Mouse (Mus musculus) urinary bladder, adult 2 months (tissue): Measurements from ENCODE around the gene Gm20388. TPM values are rescaled to one million over a fixed set of nuclear protein-coding genes. Genes with fewer than 3 reads are reported as not detected.

Experiments used
- DNase-seq: peaks from one replicate; pipeline ENCODE4 v3.0.0; 2022; ENCODE audit warnings: low spot score
- polyA plus RNA-seq: library from polyadenylated mRNA; depleted of rRNA; stranded (reverse); fragments of >200 nt; gene quantifications from 2 replicates; pipeline ENCODE4 v1.2.3, GENCODE M21; 2012

Gene Gm20388
- polyA plus RNA-seq, 1 experiment, result 50.2 TPM

DNA sequence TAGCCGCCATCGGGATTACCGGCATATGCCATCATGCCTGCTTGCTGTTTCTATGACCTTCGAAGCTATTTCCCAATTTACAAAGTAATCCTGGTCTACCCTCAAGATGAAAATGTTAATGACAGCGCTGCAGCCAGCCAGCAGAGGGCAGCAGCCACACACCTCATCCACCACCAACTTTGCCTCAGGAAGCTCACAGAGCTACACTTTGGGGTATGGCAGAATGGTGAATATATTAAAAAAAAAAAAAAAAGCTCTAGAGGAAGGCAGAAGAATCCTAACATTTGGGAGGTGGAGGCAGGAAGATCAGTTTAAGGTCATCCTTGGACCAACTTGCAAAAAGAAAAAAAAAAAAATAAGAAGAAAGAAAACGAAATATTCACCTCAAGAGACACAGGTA lies 1939.4 kb downstream of the Gm20388 start:
- peak; percentile 43 for DNase-seq

DNA sequence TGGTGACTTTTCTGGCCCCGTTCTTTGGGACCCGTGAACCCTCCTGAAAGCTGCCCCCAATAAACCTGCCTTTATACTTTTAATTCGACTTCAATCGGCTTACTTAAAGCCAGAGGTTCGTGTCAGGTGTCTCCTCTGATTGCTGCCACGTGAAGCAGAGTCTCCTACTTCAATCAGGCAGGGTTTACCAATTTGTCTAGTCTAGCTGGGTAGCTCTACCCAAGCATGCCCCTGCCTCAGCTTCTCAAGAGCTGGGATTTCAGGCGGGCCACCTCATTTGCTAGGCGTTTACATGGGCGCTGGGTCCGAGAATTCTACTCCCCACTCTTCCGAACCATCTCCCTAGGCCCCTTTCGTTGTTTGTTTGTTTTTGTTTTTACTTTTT lies 1939.8 kb downstream of the Gm20388 start:
- DNase-seq, result no peak

DNA sequence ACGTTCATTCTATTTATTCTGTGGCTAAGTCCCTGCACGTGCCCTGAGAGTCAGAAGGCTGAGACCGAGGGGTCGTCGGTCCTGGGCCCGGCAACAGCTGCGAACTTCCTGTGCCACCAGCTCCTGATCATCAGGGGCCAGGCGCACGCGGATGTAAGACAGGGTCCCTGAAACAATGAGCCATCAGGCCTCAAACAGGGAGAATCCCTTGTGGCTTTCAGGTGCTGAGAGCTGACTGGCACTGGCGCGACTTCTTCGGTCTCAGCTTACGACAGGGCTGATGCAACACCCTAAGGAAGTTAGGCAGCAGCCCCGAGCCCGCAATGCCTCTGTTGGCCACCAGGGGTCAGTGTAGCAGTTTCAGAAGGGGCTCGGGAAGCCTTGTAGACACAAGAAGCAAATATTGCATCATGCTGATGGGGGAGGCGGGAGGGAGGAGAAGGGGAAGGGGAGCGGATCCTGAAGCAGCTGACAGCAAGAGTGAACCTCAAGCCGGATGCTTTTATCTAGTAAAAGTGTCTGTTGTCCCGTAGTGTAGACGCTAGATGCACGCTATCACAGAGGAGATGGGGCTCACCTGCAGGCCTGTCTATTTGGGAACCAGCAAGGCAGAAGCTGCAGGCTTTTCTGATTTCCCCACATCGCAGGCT lies 1940.3 kb downstream of the Gm20388 start:
- peak; percentile 90 for DNase-seq

DNA sequence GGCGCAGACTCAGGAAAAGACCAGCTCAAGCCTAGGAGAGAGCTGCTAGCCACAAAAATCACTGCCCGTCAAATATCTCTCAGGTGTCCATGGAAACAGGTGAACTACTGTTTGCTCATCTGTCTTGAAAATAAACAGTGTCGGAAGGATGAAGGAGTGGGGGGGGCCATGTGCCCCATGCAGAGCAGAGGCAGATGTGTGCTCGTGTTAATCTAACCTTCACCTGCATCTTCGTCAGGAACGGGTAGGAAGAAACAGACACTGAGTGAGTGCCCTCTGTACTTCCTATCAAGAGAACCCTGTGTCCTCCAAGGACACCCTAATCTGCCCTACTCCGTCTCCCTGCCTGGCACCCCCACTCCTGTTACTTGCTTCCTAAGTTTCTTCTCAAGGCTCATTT lies 1941.1 kb downstream of the Gm20388 start:
- no peak for DNase-seq

DNA sequence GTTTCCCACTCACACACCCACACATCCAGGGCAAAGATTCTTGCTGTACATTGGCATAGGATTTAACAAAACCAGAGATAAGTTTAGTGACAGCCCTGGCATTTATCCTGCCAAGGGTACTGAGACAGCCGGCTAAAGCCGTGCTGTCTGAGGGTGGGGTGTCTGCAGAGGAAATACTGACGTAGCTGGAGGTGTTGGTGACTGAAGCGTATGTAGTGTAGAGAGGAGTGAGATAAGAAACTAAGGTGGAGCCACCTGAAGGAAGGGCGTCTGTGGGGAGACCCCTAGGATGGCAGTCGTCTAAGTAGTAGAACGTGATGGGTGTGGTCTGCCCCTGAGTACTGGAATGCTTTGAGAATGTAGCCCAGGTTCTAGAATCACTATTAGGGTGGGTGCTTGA lies 1941.8 kb downstream of the Gm20388 start:
- DNase-seq, result no peak

DNA sequence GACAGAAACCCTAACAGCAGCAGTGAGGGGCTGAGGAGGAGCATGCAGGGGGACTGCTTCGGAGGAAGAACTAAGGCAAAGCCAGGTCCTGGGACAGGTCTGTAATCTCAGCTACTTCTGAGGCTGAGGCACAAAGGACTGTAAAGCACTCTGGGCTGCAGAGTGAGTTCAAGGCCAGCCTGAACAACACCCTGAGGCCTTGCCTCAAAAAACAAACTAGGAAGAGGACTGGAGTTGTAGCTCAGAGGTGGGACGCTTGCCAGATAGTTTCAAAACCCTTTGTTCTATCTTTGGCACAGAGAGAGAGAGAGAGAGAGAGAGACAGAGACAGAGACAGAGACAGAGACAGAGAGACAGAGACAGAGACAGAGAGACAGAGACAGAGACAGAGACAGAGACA lies 1942.9 kb downstream of the Gm20388 start:
- no peak for DNase-seq

DNA sequence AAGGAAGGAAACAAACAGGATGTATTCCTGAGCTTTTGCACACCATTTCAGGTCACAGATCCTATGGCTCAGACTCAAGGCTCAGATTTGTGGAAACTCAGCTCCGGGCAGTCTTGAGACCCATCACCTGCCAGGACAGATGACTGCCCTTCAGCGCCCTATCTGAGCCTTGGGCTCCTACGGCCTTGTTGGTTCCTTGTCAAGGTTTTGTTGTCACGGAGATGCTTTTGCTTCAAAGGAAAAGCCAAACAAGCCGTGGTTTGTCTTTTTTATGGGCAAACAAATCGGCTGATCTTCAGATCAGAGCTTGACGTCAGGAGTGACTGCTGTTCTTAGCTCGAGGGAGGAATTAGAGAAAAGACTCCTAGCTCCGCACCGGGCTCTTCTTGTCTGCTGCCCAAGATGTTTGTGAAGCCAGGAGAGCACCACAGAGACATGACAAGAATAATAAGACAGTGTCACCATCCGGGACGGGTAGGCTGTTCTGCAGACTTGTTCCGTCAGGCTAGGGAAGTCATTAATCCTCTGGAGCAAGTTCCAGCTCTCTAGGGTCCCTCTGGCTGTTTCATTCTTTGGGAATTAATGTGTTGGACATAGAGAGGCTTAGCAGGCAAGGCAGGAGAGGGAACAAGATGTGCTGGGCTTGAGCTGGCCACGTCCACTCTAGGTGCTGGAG lies 1945.6 kb downstream of the Gm20388 start:
- DNase-seq, result no peak

DNA sequence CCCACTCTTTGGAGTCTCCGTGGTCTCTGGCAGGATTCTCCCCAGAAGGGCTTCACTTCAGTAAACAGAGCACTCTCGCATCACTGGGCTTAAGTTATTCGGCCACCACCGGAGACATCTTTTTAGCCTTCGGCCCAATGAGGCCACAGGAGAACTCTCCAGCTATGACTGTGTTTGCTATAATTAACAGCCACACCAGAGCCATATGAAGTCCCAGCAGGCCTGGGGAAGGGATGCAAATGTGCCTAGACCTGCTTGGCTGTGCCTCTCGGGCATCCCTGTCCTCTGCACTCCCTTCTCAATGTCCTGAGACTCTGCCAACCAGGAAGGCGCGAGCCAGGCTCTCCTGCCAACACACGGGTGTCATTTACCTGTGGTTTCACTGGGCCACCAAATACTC lies 1946.7 kb downstream of the Gm20388 start:
- no peak for DNase-seq

DNA sequence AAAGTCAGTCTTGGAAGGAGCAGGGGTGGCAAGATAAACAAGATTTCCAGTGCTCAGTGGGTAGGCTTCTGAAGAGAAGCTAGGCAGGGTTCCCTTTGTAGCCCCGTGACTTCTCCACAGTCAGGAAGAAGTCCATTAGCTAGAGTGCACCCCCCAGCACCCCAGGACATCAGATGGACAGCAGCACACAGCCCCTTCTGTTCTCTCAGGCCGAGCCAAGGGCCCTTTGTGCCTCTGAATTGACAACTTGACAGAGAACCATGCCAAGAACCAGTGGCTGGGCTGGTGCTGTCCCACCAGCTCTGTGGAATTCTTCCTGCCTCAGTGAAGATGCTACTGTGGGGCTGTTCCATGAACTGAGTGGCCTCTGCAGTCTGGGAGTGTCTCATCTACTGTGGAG lies 1947.1 kb downstream of the Gm20388 start:
- DNase-seq, result no peak

DNA sequence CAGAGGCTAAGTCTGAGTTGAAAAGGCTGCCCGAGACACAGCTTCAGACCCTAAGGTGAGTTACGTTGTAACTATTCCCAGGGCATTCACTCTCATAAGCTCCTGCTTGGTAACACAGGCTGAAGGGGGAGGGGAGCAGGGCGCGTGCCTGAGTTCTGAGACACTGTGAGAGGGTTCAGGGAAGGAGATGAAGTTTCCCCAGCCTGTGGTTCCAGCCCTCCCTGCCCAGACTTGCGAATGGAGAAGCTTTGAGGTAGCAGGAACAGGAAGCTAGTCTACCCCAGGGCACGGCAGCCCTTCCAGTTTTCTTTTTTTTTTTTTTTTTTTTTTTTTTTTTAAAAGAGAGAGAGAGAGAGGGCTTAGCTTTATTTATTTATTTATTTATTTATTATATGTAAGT lies 1950.6 kb downstream of the Gm20388 start:
- no peak for DNase-seq

DNA sequence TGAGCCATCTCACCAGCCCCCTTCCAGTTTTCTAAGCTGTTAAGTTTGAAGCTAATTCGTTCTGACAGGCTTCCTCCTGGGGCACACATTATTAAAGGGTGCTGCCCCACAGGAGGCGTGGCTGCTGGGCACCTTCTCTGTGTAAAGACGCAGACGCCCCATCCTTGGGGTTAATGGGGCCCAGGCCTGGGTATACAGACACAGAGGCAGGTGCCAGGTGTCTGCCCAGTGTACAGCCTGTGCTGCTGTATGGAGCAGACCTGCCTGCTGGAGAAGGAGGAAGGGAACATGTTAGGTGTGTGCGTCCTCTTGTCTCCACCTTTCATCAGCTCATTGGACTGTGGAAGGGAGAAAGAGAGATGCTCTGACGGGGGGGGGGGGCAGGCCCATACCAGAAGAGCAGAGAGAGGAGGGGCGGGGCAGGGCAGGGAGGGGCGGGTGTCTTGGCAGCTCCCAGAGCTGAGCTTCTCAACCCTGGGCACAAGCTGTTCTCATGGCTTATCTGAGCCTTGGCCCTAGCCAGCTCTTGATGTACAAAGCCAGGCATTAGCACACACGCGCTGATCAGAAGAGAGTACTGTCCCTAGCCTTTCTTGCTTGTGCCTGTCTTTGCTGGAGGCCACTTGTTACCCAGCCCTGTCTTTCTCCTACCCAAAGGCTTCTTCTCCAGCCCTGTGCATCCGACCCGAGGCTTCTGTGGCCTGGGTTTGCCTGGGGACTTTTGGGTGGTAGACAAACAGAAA lies 1951.3 kb downstream of the Gm20388 start:
- DNase-seq, result no peak

DNA sequence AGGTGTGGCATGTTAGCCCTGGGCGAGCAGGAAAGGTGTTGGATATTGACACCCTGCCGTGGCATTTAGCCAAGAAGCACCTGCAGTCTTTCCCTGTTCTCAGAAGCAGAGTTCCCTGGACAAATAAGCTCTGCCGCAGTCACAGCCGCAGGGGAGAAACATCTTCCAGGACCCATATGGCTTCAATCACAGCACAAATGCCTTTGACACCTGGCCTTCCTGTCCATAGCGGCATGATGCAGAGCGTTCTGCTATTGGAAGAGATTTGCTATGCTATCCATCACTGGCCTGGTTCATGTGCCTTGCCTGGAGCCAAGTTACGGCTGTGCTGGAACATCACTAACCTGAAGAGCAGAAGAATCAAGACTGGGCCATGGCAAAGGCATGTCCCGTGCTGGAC lies 1954.7 kb downstream of the Gm20388 start:
- no peak for DNase-seq

DNA sequence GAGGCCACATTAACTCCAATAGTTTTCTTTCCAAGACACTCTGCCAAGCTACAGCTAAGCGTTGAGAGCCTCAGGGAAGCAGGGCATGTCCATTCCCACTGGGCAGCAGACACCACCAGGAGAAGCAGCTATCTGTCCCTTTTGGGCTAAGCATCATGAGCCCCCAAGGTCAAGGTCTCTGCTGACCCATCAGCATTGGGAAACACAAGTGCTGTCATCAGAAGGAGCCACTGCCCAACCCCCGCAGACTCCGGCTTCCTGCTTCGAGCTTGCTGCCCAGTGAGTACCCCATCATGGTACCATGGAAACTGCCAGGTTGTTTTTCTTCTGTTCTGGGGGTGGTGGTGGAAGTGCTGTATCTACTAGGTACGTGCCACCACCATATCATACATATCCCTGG lies 1957.6 kb downstream of the Gm20388 start:
- no peak for DNase-seq

DNA sequence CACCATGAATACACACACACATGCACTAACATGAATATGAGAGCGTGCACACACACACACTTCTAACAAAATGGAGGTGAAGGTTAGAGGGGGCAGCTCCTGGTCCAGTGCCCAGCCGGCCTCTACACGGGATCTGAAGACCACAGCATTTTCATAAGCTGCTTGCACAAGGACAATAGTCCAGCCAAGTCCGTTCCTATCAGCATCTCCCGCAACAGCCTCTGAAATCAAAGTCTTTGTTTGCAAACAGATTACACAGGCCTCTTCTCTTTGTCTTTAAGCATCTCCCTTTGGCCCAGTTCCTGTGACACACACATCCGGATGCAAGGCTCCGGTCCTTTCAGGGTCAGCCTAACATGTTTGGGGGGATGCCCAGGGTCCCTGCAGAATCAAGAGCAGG lies 1958.3 kb downstream of the Gm20388 start:
- no peak for DNase-seq

DNA sequence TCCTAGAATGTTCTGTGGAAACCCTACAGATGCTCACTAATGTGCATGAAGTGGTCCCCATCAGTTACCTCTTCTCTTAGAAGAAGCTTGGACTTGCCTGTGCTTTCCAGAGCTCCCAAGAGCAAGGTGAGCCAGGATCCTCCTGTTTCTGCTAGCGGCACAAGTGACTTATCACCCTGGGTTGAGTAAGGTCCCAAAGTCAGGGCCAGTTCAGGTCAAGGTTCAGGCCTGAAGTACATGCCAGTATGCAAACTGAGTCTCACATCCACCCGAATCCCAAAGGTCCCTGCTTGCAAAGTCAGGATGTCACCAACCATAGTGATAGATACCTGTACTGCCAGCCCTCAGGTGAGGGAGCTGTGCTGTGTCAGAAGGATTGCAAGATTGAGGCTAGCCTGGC lies 1959.5 kb downstream of the Gm20388 start:
- DNase-seq, result no peak

DNA sequence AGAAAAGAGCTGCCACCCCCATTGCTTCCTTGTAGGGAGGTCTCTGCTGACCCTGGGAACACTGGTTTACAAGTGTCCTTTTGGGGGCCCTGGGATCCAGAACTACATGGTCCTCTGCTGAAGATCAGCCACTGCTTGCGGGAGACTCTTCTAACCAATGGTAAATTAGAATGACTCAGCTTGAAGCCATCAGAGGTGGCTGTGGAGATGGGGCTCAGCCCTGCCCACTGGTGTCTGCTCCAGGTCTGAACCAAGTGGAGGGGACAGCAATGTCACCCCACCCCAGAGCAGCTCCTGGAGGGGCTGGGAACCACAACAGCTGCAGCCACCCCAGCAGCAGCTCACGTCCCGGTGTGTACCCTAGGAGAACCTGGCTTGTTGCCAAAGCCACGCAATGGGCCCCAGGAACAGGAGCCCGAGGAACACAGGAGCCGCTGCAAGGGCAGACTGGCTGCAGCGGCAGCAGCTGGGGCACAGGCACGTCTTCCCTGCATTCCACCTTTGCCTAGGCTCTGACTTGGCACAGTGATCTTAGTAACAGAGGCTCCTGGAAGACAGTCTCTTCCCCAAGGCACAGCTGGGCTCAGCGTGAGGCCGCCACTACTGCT lies 1961.3 kb downstream of the Gm20388 start:
- no peak for DNase-seq

DNA sequence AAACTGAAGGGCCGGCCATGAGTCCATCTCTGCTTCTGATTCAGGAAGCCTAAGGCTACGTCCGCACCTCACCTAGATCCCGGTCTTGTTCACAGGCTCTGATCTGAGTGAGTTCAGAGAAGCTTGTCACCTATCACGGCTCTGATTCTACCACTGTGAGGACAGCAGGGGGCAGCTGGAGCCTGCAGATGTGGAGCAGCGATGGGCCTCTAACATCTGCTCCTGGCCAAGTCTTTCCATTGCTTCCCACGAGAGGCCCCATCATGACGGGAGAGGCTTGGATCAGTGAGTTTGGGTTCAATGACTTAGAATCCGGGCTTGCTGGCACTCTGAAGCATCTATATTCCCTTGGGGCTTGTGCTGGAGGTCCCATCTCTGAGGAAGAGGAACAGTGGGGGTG lies 1963.4 kb downstream of the Gm20388 start:
- no peak for DNase-seq

DNA sequence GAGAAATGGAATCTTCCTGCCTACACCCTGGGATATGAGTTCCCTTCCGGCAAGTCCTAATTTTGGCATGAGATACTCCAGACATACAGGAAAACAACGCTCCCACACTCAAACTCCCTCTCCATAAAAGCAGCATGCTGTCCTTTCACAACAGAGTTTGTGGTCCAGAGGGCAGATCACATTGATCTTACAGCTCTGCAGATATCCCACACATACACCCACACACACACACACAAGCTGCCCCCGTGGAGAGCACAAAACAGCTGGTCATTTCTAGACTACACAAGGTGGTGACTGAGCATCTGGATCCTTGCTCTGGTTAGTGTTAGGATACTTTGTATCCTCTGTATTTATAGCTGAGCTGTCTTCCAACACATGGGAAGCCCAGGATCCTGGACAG lies 1964.4 kb downstream of the Gm20388 start:
- no peak for DNase-seq

DNA sequence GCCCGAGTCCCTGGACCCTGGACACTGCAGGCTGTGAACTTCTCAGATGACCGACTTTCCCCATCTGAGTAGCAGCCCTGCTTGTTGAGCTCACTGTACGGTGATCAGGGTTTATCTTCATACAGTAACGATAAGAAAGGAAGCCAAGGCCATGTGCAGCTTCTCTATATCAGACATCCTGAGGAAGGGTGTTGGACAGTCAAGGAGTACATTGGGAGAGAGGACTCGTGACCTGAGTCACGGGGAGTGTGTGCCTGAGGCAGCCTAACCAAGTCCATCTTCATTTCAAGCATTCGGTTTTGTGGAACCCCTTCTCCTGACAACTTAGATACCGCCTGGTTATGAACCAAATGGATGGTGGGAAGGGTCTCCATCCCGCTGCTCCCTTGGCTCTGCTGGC lies 1964.9 kb downstream of the Gm20388 start:
- no peak for DNase-seq

DNA sequence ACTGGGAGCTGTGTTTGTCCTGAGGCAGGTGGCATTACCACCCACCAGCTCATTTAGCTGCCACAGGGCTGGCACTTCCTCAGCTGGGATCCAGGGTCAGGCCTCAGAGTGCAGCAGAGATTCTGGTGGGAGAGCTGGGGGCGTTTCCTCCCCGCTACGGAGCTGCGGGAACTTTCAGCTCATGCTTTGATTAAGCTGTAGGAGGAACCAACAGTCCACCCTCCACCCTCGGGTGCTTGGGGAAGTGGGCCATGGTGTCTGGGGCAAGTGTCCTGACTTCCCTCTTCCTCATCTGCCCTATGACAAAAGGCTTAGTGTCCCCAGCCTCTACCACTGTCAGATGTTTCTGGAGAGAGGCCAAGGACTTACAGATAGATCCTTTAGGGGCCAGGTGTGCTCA lies 1966.6 kb downstream of the Gm20388 start:
- DNase-seq, result no peak

DNA sequence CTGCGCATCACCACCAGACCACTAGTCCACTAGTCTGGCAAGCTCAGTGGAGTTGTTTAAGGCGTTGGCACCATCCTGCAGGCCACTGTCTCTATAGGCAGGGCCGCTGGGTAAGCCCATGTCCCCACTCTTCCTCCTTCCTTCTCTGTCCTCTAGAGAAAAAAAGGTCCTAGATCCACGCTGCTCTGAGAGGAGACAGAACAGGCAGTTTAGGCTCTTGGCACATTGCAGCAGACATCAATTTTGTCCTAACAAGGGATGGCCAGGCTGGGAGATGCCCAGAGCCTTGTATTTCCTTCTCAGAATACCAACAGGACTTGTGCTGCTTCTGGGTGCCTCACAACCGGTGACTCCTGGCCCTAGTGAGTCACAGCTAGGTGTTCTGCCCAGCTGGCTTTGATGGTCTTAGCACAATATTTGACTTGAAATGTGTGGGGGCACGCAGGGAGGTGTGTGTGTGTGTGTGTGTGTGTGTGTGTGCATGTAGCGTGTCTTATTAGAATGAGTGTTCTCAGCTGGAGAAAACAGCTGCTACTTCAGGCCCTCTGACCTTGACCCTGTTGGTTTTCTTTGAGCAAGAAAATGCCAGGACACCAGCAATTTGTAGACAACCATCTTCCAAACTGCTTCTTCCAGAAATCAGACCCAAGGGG lies 1967.3 kb downstream of the Gm20388 start:
- DNase-seq, result no peak

DNA sequence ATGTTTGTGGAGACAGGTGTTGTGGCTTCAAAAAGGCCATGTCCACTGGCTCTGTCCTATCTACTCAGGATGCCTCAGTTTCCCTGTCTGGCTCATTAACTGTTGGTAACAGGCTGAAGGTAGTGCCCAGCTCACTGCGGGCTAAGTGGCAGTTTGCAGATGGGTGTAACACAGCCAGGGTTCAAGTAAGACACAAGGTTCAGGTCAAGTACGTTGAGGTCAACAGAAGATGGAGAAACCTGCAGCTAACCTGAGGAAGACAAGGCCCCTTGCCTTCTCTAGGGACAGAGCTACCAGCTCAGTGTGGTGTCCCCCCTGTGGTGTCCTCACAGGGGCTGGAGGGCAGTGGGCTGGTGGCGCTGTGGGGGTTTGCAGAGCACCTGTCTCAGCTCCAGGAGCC lies 1969.1 kb downstream of the Gm20388 start:
- DNase-seq, result no peak
